Mouse (Mus musculus): ENCODE measurements around the gene Efcab5.
"Not testable (repeated sequence)": the region's sequence is repeated elsewhere in the genome, so short reads cannot be mapped to it uniquely, and the experiment has no call there.

The Efcab5 gene

GRCm38 (mm10) chr11:77179771-77180170, 9.0 kb downstream of the Efcab5 start:
- DNase-seq (ENCODE audit: low read depth, low spot score): no peak

- no peak for DNase-seq (ENCODE audit: low read depth, low spot score)
These were observed 14.2 kb downstream of the Efcab5 start for GRCm38 (mm10) chr11:77174531-77174930.

- no peak for DNase-seq (ENCODE audit: low read depth, low spot score)
These were observed 15.0 kb downstream of the Efcab5 start for GRCm38 (mm10) chr11:77173731-77174130.

- DNase-seq (ENCODE audit: low read depth, low spot score): no peak
These were observed 28.0 kb downstream of the Efcab5 start for GRCm38 (mm10) chr11:77160744-77161143.

- DNase-seq (ENCODE audit: low read depth, low spot score): no peak
These were observed 28.4 kb downstream of the Efcab5 start for GRCm38 (mm10) chr11:77160341-77160740.

- no peak for DNase-seq (ENCODE audit: low read depth, low spot score)
These were observed 34.6 kb downstream of the Efcab5 start for GRCm38 (mm10) chr11:77154214-77154613.

GRCm38 (mm10) chr11:77150806-77151205, 38.0 kb downstream of the Efcab5 start:
- no peak for DNase-seq (ENCODE audit: low read depth, low spot score)

- DNase-seq (ENCODE audit: low read depth, low spot score): not testable (repeated sequence)
These were observed 38.8 kb downstream of the Efcab5 start for GRCm38 (mm10) chr11:77149783-77150630.

GRCm38 (mm10) chr11:77148774-77149173, 40.0 kb downstream of the Efcab5 start:
- no peak for DNase-seq (ENCODE audit: low read depth, low spot score)

- no peak for DNase-seq (ENCODE audit: low read depth, low spot score)
These were observed 41.0 kb downstream of the Efcab5 start for GRCm38 (mm10) chr11:77147753-77148152.

- no peak for DNase-seq (ENCODE audit: low read depth, low spot score)
These were observed 43.3 kb downstream of the Efcab5 start for GRCm38 (mm10) chr11:77145423-77145822.

GRCm38 (mm10) chr11:77141938-77142337, 46.8 kb downstream of the Efcab5 start:
- DNase-seq (ENCODE audit: low read depth, low spot score): no peak

GRCm38 (mm10) chr11:77139976-77140375, 48.8 kb downstream of the Efcab5 start:
- no peak for DNase-seq (ENCODE audit: low read depth, low spot score)

- DNase-seq (ENCODE audit: low read depth, low spot score): no peak
These were observed 55.3 kb downstream of the Efcab5 start for GRCm38 (mm10) chr11:77133450-77133849.

- peak; percentile 10 for DNase-seq (ENCODE audit: low read depth, low spot score)
These were observed 56.2 kb downstream of the Efcab5 start for GRCm38 (mm10) chr11:77132580-77132979.

- DNase-seq (ENCODE audit: low read depth, low spot score): no peak
These were observed 60.2 kb downstream of the Efcab5 start for GRCm38 (mm10) chr11:77128562-77128961.

GRCm38 (mm10) chr11:77111141-77111540, 77.6 kb downstream of the Efcab5 start:
- no peak for DNase-seq (ENCODE audit: low read depth, low spot score)

- DNase-seq (ENCODE audit: low read depth, low spot score): no peak
These were observed 80.3 kb downstream of the Efcab5 start for GRCm38 (mm10) chr11:77108442-77108841.

GRCm38 (mm10) chr11:77107872-77108271, 80.9 kb downstream of the Efcab5 start:
- DNase-seq (ENCODE audit: low read depth, low spot score): not testable (repeated sequence)

GRCm38 (mm10) chr11:77106961-77107360, 81.8 kb downstream of the Efcab5 start:
- DNase-seq (ENCODE audit: low read depth, low spot score): no peak

- DNase-seq (ENCODE audit: low read depth, low spot score): peak; percentile 79
These were observed 88.4 kb downstream of the Efcab5 start for GRCm38 (mm10) chr11:77100137-77100937.

GRCm38 (mm10) chr11:77098332-77098972, 90.3 kb downstream of the Efcab5 start:
- DNase-seq (ENCODE audit: low read depth, low spot score): no peak

Data from forelimb bud, embryonic 11.5 days (tissue).